Comparison of ENCODE assay signal across 8 mouse cellular contexts in the genomic region with DNA sequence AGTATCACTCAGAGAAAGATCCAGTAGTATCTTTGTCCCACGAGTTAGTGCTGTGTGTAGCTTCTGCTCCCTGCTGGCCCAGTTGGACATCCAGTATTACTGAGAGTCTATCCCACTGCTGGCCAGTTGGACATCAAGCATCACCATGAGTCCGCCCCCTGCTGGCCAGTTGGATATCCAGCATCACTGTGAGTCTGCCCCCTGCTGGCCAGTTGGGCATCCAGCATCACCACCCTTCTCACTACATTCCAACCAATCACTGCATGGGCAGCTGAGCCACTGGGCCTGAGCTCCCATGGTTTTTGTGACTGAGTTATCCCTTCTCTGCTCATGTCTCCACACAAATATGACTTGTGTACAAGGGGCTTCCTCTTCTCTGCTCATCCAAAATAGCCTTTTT. TPM values are rescaled to one million over a fixed set of nuclear protein-coding genes. Genes with fewer than 3 reads are reported as not detected.
DNase-seq lines count a peak whose midpoint lies in the region; ATAC-seq and TF ChIP-seq lines count a peak whose summit lies in the region.

No protein-coding gene starts in this region.

- TF ChIP-seq CTCF in Patski (IDR thresholded peaks at IDR 0.05): peak; percentile 75
- peak; percentile 73 for TF ChIP-seq CTCF in embryonic fibroblast, embryonic 13.5 days (IDR thresholded peaks at IDR 0.05; ENCODE audit: borderline replicate concordance, insufficient read depth, low read length)

- peak; percentile 11 for DNase-seq in layer of hippocampus, adult 11-12 months (ENCODE audit: low spot score)
- no peak for DNase-seq in layer of hippocampus, postnatal 10 days (ENCODE audit: low spot score in 2 of 2)
- DNase-seq in Patski (ENCODE audit: low read depth, low spot score): no peak
- peak; percentile 54 for DNase-seq in thymus, postnatal 14 days
- no peak for DNase-seq in urinary bladder, adult 2 months (ENCODE audit: low spot score)
- no peak for DNase-seq in cerebellum, adult 11 months

- no peaks in the 10 kb centered on the region for H3K27me3 ChIP-seq in Patski

- H3K4me3 ChIP-seq in embryonic fibroblast, embryonic 13.5 days (ENCODE audit: insufficient read depth, low read length): no peak overlapping the region

- in situ Hi-C loops in Patski (cut with MboI; ENCODE audit: low pct_unique_long_range_greater_than_20kb): no loop called here

- H3K4me1 ChIP-seq in embryonic fibroblast, embryonic 13.5 days (ENCODE audit: control insufficient read depth, insufficient read depth, low read length): peaks cover 9% of the 10 kb centered on the region

- TF ChIP-seq POLR2A in embryonic fibroblast, embryonic 13.5 days (IDR thresholded peaks at IDR 0.05; ENCODE audit: low read depth, low read length): no peak

- POLR2A ChIA-PET in Patski (lab: Charles Lee): no interaction called here

- CTCF ChIA-PET in Patski (lab: Charles Lee): interaction anchor here (0.9 to 1.2 kb wide), 2 partner anchors 9 to 19 kb away, joined by 3 to 4 read pairs; no protein-coding TSS in a partner anchor

- ATAC-seq in Patski: no peak
- ATAC-seq in megakaryocyte progenitor cell, adult 5-6 weeks (replicated peaks; ENCODE audit: poor library complexity): peak; percentile 94

- H3K27ac ChIP-seq in embryonic fibroblast, embryonic 13.5 days (ENCODE audit: insufficient read depth, low read length): no peak overlapping the region

RNA-seq across cellular contexts. Expression of a gene that starts 33.8 kb away (rescaled TPM):
- 1 to 10 TPM; 4.1 to 4.4 TPM for total RNA-seq in layer of hippocampus, postnatal 10 days (2021)
- 3.2 TPM for polyA plus RNA-seq in Patski (2021)
- polyA plus RNA-seq in embryonic fibroblast, embryonic 13.5 days (2011; ENCODE audit: insufficient read length, low read depth, missing spikeins): 1.2 and 3.0 TPM in 2 replicates
- total RNA-seq in megakaryocyte progenitor cell, adult 5-6 weeks (2015): 5.6 and 7.2 TPM in 2 replicates
- 11.3 and 13.3 TPM in 2 replicates for total RNA-seq in megakaryocyte progenitor cell, adult 5-6 weeks (2017)
- 0.26 and 0.34 TPM in 2 replicates for polyA plus RNA-seq in urinary bladder, adult 2 months (2012; rRNA removed)

Comparison
In these comparisons a context has a peak if more than half of its experiments do, and no peak if none do; other contexts are left out.
1. DNase-seq: peak in layer of hippocampus, adult 11-12 months (single experiment) and thymus, postnatal 14 days (single experiment); none in layer of hippocampus, postnatal 10 days (0 of 2), Patski (single experiment), urinary bladder, adult 2 months (single experiment) and cerebellum, adult 11 months (single experiment).